Mouse (Mus musculus) adrenal gland, adult 8-10 months (tissue): Measurements from ENCODE around the gene 4933428G20Rik. TPM values are rescaled to one million over a fixed set of nuclear protein-coding genes. Genes with fewer than 3 reads are reported as not detected.

Experiments used
- DNase-seq: peaks from one replicate; pipeline ENCODE4 v3.0.0; 2022
- total RNA-seq, 4 experiments: library from RNA; stranded (reverse); gene quantifications; 2 replicates each; pipeline ENCODE4 v1.2.4; 2022

The 4933428G20Rik gene
- total RNA-seq = under 1 TPM in 3 of 4 experiments, not detected in 1; 0.35 to 0.80 (median 0.45) TPM

DNA sequence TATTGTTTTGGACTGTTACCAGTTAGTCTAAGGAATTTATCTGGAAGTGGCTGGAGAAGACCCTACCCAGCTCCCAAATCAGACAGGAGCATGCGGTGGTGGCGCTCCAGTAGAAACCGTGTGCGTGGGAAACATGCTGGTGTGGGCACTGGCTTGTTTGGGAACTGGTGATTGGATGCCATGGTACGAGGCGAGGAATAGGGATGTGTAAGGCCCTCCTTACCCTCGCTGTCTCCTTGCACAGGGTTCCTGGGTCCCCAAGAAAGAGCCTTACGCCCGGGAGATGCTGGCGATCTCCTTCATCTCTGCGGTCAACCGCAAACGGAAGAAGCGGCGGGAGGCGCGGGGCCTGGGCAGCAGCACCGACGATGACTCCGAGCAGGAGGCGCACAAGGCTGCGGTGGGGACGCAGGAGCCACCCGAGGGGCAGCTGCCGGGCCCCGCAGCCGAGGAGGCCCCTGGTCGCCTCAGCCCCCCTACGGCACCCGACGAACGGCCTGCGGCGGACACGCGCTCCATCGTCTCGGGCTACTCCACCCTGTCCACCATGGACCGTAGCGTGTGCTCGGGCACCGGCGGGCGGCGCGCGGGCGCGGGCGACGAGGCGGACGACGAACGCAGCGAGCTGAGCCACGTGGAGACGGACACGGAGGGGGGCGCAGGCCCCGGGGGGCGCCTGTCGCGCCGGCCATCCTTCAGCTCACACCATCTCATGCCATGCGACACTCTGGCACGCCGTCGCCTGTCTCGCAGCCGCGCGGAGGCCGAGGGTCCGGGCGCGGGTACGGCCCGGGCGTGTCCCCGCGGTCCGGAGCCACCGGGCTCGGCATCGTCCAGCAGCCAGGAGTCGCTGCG lies at the start of gene 4933428G20Rik:
Gene 4933428G20Rik, minus strand, starts transcription at position 476 of the 855 bp plus-strand sequence.
- DNase-seq = no peak

DNA sequence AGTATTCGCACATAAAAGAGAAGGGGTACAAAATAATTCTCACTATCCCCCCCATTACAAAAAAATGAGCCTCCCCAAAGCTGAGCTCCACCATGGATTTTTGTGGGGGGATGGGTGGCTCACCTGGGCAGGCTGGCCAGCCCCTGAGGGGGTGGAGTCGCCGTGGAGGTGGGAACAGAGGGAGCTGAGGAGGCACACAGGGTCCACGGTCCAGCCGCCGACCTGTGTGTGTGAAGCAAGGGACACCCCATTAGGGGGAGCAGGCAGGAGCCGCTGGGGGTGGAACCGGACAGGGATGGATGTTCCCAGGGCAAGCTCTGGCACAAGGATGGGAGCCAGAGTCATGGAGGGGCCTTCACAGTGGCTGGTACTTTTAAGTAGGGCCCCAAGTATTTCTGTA lies 48.6 kb upstream of the 4933428G20Rik start:
- no peak for DNase-seq

DNA sequence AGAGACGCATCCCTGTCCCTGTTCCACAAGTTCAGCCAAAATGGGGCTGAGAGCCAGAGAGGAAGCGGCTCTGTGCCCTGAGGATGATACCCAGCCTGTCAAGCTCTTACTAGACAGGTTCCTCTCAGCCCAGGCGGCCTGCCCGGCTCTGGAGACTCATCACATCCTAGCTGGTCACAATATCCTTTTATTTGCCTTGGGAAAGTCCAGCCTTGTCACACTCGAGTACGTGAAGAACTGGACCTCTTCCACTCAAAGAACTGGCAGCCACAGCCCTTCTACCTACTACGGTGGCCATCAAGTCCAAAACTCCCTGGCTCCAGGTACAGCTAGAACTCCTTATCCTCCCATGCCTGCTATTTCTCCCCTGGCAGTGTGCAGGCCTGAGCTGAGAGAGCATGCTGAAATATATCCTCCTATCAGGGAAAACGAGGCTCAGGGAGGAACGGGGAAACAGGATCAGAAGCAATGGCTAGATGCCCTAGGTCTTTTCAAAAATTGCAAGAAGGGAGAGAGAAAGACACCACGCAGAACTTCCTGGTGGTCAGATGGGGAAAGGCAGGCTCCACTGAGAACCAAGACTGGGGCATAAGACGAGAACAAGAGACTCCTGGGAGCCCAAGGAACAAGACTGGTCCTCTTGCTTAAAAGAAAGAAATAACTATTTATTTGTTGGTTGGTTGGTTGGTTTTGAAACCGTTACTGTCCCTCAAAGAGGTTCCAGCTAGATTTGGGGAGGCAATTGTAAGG lies 48.0 kb upstream of the 4933428G20Rik start:
- no peak for DNase-seq

DNA sequence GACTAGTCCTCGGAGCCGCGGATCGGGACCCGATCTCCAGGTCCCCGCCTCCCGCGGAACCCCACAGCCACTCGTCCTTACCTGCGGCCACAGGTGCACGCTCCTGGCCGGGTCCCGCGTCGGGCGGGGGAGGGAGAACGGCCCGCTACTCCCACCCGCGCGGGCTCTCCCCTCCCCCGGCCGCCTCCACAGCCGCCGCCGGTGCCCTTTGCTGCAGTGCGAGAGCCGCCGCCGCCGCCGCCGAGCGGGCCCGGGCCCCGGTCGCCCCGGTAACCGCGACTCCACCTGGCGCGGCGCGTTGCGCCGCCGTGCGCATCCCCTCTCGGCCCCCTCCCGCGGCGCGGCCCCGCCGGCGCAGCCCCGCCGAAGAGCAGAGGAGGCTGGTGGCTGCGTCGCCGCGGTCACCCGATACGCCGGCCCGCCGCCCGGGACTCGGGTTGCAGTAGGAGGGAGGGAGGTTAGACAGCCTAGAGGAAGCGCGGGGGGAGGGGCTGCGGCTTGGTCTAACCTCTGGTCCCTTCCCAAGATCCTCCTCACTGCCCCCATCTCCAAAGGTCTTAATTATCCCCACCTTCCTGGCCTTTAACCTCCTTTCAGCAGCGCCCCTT lies 46.8 kb upstream of the 4933428G20Rik start:
- no peak for DNase-seq

DNA sequence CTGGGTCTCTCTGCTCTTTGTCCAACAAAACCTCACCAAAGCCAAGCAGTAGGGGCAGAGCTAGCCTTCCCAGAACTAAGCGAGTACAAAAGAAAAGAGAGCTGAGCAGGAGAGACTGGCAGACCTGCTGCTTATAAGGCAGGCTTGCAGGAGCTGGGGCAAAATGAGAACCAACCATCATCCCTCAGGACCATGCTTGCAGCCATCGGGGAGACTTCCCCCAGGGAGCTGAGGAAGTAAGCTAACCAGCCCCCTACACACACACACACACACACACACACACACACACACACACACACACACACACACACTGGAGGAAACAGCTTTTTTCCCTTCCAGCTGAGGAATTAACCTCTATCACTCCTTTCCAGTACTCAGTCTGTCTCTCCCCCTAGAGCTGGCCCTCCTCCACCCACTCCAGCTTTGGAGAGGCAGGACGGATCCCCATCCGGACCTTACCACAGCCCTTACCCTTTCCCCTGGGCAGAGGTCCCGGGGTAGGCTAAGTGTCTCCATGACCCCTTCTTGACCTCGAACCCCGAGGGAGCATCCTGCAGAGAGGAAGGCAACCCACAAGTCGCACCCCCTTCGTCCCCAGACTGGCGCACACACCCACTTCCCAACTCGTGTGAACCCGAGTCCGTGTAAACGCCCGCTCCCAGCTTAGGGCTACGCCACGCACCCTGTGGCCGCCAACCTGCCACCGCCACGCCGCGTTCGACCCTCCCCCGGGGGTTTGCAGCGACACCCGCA lies 45.8 kb upstream of the 4933428G20Rik start:
- no peak for DNase-seq

DNA sequence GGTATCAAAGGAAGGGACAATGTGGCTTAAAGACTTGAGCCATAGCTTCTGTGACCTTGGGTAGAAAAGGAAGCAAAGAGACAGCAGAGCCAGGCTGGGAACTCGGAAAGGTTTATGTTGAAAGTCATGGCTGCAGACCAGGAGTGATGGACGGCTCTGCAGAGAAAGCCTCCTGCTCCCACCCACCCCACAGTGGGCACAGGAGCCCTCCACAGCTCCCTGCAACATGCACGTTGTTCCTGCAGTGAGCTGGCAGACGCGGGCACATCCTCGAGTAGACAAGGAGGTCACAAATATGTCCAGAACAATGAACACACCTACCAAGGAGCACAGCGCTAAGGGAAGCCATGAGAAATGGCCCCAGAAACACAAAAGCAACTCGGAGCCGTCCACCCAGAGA lies 43.7 kb upstream of the 4933428G20Rik start:
- DNase-seq = no peak

DNA sequence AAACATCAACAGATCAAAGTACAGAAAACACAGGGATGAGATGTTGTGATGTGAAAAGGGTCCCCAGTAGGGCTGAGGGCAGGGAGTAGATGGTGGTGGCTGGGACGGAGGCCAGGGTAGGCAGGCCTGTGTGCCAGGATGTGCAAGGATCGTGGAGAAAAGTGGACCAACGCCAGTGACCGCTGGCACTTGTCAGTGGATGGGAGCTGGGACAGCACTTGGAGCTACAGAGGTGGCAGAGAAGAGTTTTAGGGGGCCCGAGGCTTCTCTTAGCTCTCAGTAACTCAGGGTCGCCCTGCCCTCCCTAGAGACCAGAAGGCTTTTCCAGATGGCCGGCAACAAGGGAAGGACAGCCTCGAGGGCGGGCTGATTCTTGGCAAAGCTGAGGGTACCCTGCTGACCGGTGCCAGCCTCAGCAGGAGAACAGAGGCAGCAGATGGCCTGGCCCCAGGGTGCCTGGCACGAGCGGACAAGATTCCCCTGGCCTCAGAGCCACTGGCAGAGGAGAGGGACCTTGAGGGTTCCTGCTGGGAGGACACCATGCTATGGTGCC lies 43.1 kb upstream of the 4933428G20Rik start:
- no peak for DNase-seq

DNA sequence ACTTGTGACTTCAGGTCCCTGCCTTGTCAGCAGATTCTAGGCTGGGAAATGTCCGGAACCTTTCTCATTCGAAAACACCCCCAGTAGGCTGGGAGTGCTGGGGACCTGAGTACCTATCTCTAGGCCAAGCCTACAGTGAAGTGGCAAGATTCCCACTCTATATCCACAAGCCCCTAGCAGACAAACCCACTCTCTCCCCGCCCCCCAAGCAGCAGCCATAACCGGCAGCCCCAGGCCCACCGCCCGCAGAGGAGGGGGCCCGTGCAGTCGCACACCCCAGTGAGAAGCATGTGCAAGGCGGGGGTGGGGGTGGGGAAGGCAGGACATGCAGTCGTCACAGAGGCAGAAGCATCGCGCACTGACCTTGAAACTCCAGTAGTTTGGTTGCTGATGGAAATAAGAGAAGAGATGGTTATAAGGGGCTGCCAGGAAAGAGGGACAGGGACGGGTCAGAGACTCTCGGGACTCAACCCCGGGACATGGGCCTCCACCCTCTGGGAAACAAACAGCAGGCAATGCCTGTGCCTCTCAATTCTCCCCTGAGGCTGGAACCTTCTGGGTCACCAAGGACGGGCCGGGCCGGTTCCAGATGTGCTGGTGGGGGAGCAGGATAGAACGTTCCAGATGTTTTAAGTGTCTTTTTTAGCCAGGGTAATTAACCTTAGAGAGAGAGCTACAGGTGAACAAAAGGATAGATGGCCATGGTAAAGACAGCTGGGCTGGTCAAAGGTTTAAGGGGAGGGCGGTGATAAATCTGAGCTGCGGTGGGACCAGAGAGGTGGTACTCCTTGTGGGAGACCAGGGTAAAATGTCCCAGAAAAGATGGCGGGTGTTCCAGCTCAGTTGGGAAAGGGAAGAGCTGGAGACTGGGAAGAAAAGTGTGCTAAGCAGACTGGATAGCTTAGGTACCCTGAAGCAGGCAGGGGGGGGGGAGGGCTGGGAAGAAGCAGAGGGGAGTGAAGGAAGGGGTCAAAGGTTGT lies 42.3 kb upstream of the 4933428G20Rik start:
- DNase-seq = no peak

DNA sequence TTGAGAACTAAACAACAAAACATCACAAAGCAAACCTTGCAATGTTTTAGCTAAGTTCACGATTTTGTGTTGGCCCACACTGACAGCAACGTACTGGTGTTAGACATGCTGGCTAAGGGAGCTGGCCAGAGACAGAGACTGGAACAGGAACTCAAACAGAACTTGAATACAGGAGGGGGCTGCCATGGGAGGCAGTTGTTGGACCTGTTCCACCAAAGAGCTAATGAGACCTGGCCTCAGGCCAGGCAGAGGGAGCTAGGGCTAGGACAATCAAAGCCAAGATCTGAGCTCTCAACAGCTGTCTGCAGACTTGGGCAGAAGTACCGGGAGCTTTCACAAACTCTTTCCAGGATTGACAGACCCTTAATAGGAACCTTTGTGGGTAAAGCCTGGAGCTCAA lies 40.5 kb upstream of the 4933428G20Rik start:
- no peak for DNase-seq

DNA sequence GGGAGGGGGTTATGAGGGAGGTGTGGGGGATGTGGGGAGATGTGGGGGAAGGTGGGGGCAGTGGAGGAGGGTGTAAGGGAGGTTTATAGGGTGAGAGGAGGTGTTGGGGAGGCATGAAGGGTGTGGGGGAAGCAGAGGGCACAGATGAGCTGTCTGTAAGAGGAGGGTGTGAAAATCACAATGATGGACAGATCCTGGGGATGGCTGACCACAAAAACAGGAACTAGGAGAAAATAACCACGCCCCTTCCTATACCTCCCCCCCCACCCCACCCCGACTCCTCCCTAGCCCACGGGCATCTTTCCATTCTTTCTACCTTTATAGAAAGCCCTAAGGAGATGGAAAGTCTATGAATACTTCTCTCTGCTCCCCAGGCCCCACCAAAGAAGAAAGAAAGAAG lies 40.0 kb upstream of the 4933428G20Rik start:
- no peak for DNase-seq

DNA sequence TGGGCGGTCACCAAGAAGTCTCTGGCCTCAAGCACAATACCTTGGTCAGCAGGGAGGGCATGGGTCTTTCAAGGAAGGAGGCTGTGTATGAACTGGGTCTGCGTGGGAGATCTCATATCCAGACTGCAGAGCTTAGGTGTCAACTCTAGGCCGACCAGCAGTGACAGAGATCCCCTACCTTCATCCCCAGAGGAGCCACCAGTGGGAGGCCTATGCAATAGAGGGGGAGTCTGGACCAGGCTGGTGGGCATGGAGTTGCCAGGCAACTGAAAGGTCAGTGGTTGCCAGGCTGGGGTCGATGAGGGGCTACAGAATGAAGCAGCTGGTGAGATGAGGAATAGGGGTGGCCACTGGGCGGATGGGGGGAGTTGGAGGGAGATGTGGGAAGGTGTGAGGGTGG lies 39.5 kb upstream of the 4933428G20Rik start:
- no peak for DNase-seq

DNA sequence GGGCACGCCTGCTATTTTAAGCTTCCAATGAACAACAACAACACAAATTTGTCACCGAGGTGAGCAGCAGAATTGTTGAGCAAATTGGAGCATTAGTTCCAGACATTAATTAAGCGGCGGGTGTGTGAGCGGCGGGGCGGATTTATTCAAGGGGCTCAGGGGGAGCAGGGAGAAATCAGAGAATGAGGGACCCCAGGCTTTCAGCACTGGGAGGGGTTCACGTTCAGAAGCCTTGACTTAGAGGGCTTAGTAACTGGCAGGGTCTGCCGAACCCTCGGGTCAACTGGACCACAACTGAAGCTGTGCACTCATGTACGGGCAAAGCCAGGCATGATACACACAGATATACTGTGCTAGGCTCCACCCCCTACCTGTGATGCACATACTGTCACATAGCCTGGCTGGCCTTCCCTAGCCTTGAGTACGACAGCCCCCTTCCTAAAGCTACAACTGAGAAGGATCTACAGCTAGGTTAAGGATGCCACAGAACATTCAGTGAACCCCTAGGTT lies 37.5 kb upstream of the 4933428G20Rik start:
- DNase-seq = no peak

DNA sequence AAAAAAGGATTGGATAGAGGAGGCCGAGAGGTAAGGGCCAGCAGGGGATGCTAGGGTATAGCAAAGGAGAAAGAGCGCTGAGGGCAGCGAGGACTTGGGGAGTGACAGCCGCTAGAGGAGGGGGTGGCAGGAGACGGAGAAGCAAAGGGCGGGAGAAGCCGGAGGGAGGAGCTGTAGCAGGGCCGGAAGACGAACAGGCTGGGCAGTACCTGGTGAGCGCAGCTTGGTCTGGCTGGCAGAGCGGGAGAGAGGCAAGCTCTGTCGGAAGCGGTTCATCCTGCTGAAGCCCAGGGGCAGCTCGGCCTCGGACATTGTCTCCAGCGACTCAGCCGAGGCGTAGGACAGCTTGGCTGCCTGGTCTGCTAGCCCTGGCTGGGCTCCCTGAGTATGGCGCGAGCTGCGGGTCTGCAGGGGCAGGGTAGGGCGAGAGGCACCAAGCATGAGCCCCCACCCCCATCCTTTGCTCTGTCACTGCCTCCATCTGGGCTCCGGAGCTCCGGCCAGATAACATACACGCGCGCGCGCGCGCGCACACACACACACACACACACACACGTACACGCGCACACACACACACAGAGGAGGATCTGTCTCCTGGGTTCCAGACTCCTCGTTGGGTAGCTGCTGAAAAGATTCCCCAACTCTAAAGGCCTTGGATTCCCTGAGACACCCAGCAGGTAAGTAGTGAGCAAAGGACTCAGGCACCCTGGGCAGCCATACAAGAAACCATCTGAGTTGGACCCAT lies 36.9 kb upstream of the 4933428G20Rik start:
- no peak for DNase-seq

DNA sequence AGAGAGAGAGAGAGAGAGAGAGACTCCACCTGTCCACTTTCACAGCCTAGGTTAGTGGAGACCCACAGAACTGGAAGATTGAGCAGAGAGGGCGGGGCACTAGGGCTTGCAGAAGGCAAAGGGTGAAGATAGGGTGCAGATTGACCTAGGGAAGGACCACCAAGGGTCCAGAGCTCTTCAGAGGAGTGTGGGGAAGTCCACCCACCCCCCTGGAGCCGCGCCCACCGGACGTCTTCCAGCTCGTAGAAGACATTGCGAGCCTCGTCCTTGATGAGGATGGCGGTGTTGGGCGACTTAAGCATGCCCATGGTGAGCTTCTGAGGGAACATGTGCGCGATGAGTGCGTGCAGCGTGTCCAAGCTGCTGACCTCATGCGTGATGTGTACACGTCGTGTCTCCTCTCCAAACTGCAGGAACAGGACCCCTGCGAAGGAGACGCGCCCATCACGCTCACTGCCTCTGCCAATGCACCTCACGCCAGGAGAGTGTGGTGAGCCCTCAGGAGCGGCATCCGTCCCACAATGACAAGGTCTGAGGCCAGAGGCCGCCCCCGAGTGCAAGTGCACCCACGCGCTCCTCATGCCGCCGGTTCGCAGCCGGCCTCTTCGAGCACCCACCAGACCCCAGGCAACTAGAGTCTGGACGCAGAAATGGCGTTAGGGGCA lies 36.1 kb upstream of the 4933428G20Rik start:
- no peak for DNase-seq

DNA sequence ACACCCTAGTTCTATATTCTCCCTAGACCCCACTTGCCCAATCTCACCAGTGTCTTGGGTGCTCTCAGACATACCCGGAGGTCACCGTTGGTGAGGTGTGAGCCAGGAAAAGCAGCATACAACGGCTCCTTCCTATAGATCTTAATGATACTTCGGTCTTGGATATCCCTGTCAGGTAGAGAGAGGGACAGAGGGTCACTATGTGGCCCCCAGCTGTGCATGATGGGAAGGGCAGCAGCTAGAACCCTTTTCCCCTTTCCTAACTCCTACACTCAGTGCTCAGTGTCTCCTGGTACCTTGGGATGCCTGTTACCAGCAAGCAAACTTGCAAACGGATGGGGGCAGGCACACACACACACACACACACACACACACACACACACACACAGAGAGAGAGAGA lies 35.5 kb upstream of the 4933428G20Rik start:
- DNase-seq = no peak

DNA sequence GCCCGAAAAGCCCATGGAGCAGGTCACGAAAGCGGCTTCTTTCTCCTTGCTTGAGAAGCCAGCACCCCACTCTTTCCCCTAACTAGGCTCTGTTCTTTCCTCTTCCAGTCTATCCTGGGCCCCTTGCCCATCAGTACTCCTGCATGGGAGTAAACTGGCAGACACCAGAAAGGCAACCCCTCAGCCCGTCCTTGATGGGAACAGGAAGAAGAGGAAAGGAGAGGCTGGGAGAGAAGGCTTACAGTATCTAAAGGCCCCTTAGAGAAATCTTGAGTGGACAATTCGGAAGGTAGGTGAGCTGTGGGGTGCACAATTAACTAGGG lies 35.1 kb upstream of the 4933428G20Rik start:
- no peak for DNase-seq

DNA sequence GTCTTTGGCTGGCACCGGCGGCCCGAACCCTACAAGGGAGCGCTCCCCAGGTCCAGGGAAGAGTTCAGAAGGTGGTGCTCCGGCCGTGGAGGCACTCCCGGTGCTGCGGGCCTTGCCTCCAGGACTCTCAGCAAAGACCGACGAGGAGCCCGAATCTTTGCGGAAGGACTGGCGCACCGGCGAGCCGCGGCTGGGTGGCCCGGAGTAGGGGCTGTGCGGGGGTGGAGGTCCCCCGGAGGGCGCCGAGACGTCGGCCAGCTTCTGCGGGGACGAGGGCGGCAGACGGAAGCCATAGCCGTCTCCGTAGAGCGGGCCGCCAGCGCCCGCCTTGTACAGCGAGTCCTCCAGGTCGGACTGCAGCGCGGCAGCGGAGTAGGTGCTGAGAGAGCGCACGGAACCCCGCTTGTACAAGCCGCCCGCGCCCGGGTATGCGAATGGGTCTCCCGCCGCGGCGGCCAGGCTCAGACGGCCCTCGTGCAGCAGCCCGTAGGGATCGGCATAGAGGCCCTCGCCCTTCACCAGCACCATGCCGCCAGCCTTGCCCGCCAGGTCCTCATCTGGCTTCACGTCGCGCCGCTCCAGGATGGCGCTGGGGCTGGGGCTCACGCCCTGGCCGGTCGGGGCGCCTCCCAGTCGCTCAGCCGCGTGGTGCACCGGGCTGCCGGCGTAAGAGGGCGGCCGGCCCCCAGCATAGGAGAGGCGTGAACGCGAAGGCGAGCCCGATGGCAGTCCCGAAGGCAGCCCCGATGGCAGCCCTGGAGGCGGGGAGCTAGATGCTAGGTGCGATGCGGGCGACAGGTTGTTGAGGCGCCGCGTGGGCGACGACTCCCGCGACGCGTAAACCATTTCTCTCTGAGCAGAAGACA lies 34.5 kb upstream of the 4933428G20Rik start:
- DNase-seq = no peak

DNA sequence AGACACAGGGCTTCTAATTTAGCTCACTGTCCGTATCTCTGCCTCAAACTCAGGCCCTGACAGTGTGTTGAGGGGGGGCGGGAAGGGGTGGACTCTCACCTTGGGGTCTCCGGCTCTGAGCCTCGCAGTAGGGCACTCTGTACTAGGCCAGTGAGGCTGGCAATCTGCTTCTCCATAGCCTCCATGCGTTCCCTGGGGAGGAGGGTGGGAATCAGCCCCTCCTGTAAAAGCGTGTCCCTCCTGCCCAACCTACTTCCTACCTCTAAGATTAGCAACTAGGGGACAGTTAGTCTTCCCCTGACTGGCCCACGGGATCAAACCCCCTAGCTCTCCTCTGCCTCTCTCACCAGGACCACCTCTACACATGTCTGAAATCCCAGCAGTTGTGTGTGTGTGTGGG lies 33.5 kb upstream of the 4933428G20Rik start:
- DNase-seq = no peak
